Mouse (Mus musculus) left cerebral cortex, postnatal 10 days (tissue): ENCODE results near the gene Zmynd15. TPM values are rescaled to one million over a fixed set of nuclear protein-coding genes. Genes with fewer than 3 reads are reported as not detected.
A peak's percentile ranks its signal among the peaks of the same experiment; 100 is the strongest.
"Not testable (repeated sequence)": the region's sequence is repeated elsewhere in the genome, so short reads cannot be mapped to it uniquely, and the experiment has no call there.

Experiments
- DNase-seq, 2 experiments: peaks; one replicate each; pipeline ENCODE4 v3.0.0; 2021 to 2022; ENCODE audit warnings: low spot score in 2 of 2, mixed read lengths in 1 of 2; ENCODE audit errors: extremely low spot score in 1 of 2
- intact Hi-C: fragments of 180-260 bp; cut with DNase I; formaldehyde crosslinking; loops from one replicate; pipeline ENCODE4 v1.15.1; 2025
- total RNA-seq, 2 experiments: library from RNA; stranded (reverse); gene quantifications; 2 replicates each; pipeline ENCODE4 v1.2.3; 2021

Gene Zmynd15
- 1 to 10 TPM; 1.0 to 1.1 TPM for total RNA-seq

GRCm38 (mm10) chr11:70458688-70459600 lies at the start of gene Zmynd15:
Gene Zmynd15 (plus strand): TSS chr11:70459433.
- no peak for DNase-seq
- intact Hi-C loops = no loop called here

- peak; percentile 93 to 95 for DNase-seq
- intact Hi-C loops = loop anchor here (10.0 kb wide), 1 partner anchor 345 kb away; no protein-coding TSS in a partner anchor
Observed at GRCm38 (mm10) chr11:70409594-70410296, 49.5 kb upstream of the Zmynd15 start, which contains the start of gene Pelp1. Gene Pelp1 (minus strand): TSS chr11:70410031.

DNA sequence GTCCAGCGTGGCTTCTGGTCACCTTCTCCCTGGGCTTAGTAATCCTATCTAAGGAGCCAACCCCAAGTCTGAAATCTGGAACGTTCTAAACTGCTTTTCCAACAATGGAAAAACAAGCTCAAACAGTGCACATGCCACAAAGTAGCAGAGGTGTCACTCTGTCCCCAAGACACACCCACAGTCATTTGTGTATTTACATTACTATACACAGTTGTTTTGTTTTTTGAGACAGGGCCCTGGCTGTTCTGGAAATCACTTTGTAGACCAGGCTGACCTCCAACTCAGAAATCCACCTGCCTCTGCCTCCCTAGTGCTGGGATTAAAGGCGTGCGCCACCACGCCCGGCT lies 49.0 kb upstream of the Zmynd15 start:
- intact Hi-C loops = loop anchor here (10.0 kb wide), 1 partner anchor 345 kb away; no protein-coding TSS in a partner anchor
- no peak for DNase-seq

DNA sequence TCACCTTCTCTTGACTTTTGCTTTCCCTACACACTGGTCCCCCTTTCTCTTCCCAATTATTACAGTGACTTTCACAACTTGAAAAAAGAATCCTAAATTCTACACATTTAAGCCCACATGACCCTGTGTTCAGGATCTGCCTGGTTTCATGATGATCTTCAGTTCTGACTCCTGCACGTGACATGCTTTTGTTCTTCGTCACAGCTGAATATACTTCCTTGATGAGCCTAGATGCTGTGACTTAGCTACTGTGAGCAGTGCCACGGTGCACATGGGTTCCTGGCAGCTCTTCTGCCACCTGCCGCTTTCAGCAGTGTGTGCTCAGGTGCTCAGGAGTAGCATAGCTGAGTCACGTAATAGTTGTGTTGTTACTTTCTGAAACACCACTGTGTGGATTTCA lies 46.6 kb upstream of the Zmynd15 start:
- intact Hi-C loops = loop anchor here (10.0 kb wide), 1 partner anchor 342 kb away; no protein-coding TSS in a partner anchor
- no peak for DNase-seq

DNA sequence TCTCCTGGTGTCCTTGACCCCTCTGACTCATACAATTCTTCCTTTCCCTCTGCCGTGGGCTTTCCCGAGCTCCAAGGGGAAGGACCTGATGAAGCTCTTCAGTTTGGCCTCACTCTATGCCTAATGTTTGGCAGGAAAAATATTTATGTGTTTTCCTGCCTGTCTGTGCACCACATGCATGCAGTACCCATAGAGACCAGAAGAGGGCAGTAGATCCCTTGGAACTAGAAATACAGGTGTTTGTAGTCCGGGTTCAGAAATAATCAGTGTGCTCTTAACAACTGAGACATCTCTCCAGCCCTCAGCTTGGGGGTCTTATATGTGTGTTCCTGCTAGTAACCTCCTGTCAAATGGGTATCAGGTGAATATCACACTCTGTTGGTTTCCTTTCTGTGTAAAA lies 45.3 kb upstream of the Zmynd15 start:
- intact Hi-C loops = loop anchor here (10.0 kb wide), 1 partner anchor 341 kb away; no protein-coding TSS in a partner anchor

GRCm38 (mm10) chr11:70418199-70418598 lies 41.0 kb upstream of the Zmynd15 start:
- intact Hi-C loops = loop anchor here (5.0 to 10.0 kb wide), 2 partner anchors 89 to 337 kb away; partner anchors contain the start of gene Tm4sf5
- no peak for DNase-seq

More for the DNA sequence above, 45.3 kb upstream of the Zmynd15 start:
- DNase-seq = peak; percentile 62 to 68

GRCm38 (mm10) chr11:70419486-70419885 lies 39.7 kb upstream of the Zmynd15 start:
- no peak for DNase-seq
- intact Hi-C loops = loop anchor here (5.0 to 10.0 kb wide), 2 partner anchors 88 to 335 kb away; partner anchors contain the start of gene Tm4sf5

DNA sequence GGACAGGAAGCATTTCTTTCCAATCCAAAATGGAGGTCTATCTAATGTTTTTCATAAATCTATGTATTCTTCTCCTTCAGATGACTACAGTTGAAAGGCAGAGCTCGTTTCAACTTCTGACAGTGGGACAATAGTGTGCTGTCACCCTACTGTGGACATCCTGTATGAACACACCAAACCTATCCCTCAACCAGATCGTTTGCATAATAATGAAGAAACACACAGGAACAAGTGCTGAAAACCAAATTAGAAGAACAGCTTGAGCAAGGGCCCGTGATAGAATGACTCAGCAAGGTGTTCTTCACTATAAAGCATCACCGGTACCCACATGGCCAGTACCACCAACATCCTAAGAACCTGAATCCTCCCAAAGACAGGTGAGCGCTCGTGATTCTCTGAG lies 32.6 kb upstream of the Zmynd15 start:
- intact Hi-C loops, DNase-seq: not testable (repeated sequence)

DNA sequence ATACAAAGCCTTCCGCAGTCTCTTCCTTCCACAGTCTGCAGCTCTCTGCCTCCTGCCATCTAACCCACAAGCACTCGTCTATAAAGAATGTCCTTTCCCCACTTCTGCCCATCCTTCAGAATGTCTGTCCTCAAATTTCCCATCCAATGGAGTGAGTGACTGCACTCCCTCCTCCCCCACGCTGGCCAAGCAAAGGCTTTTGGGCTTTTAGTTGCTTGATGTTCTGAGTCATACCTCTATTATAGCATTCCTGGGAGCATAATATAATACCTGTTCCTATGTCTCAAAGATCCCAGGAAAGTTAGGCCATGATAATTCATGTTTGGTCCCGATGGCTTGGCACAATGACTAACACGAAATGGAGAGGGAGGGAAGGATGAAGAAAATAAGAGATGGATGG lies 27.7 kb upstream of the Zmynd15 start:
- no peak for DNase-seq
- intact Hi-C loops = loop anchor here (5.0 kb wide), 2 partner anchors 76 to 326 kb away; partner anchors contain the start of gene Tm4sf5

DNA sequence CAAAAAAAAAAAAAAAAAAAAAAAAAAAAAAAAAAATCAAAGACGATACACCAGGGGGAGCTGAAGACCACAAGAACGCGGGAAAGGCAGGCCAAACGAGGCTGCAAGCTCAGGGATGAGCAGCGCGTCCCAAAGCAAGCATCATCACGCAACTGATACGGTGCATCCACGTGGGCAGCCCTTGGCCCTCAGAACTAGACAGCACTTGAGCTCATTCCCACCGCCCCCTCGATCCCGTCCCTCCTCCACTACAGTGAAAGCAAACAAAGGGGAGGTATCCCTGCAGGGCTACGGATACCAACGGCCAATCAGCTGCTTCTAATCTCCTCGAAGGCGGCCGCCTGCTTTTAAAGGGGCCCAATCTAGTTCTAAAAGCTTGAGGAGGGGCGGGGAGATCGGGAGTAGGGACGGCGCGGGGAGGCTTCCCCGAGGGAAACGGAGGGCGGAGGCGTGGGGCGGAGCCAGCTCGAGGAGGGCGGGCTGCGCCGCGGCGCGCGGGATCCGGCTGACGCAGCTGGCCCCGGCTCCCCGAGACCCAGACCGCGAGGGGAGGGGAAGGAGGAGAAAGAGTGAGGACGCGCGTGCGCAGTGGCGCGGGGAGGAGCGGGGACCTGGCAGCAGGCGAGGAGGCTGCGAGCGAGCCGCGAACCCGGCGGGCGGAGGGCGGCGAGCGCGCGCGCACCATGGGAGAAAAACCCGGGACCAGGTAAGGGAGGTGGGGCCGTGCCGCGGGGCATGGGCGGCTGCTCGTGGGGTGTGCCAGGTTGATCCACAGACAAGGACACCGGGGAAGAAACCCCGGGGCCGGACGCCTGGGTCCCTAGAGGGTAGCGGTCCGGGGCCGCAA lies 27.0 kb upstream of the Zmynd15 start, which contains the start of gene Arrb2:
Gene Arrb2 (plus strand): TSS at position 588 of the 847 bp plus-strand sequence.
- intact Hi-C loops = loop anchor here (5.0 kb wide), 2 partner anchors 75 to 325 kb away; partner anchors contain the start of gene Tm4sf5
- DNase-seq = peak; percentile 96 to 99

GRCm38 (mm10) chr11:70432895-70433568 lies 26.2 kb upstream of the Zmynd15 start:
- DNase-seq = peak in 1 of 2 experiments; percentile 48
- intact Hi-C loops = loop anchor here (5.0 kb wide), 2 partner anchors 74 to 324 kb away; partner anchors contain the start of gene Tm4sf5

- intact Hi-C loops = loop anchor here (5.0 kb wide), 2 partner anchors 74 to 324 kb away; partner anchors contain the start of gene Tm4sf5
- DNase-seq = no peak
Observed at GRCm38 (mm10) chr11:70433569-70433943, 25.7 kb upstream of the Zmynd15 start.

DNA sequence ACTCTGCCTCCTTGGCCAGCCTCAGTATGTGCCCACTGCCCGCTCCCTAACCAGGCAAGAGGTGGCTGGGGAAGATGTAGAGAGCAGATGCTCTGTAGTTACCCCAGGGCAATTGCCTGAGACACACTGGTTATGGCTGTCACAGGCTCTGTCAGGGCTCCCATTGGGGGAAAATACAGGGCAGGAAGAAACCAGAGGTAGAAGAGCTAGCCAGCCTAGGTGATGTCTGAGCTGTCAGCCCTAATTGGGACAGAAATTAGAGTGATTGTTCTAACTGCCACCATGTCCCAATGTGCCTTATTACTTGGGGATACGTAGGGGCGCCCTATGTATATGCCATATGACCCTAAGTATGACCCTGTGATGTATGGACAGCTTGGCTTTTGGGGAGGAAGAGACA lies 25.3 kb upstream of the Zmynd15 start:
- DNase-seq = no peak
- intact Hi-C loops = loop anchor here (5.0 kb wide), 2 partner anchors 73 to 323 kb away; partner anchors contain the start of gene Tm4sf5

DNA sequence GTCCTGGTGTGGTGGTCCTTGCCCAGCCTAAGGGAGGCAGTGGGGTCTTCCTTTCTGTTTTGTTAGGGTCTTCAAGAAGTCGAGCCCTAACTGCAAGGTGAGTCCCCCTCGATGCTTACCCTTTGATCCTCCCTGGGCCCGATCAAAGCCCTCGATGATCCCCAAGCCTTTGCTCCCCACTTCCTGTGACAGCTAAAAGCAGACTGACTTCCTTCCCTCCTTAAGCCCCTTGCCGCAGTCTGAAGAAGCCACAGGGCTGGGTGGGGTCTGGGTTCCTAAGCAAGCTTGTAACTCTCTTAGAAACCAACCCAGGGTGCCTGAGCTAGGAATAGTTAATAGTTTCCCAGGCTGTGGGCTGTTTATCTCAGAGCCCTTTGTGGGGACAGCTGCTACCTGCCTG lies 23.8 kb upstream of the Zmynd15 start:
- intact Hi-C loops = no loop called here
- DNase-seq = no peak

DNA sequence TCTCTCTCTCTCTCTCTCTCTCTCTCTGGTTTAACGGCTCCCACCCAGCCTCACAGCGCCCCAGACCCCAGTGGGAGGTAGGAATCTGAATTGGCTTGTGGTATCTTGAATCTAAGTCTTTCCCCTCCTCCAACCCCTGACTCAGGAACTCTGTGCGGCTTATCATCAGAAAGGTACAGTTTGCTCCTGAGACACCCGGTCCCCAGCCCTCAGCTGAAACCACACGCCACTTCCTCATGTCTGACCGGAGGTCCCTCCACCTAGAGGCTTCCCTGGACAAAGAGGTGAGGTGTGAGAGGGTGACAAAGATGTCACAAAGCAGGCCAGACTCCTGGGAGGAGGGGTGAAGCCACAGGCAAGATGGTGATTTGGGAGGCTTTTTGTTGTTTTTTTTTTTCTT lies 21.8 kb upstream of the Zmynd15 start:
- intact Hi-C loops = no loop called here

GRCm38 (mm10) chr11:70438728-70439374 lies 20.4 kb upstream of the Zmynd15 start:
- DNase-seq = peak in 1 of 2 experiments; percentile 21
- intact Hi-C loops = no loop called here

More for the DNA sequence above, 21.8 kb upstream of the Zmynd15 start:
- DNase-seq = no peak

DNA sequence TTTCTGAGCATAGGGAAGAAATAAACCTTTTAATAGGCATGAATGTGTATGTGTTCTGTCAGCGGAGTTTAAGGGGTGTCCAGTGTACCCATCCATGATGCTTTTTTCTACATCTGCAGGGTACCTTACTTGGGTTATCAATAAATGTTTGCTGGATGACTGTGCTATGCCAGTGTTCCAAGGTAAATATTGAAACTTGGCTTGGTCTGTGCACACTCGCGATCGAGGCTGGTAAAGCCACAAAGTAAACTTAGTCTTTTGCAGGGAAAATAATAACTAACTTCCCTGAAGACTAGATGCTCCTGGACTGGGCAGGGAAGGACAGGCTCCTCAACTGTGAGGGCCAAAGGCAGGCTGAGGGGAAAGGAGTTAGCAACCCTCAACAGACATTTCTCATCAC lies 18.6 kb upstream of the Zmynd15 start:
- DNase-seq = no peak
- intact Hi-C loops = loop anchor here (10.0 kb wide), 1 partner anchor 174 kb away; the partner anchor contains the start of genes 4930544D05Rik and Chrne
